Mouse (Mus musculus) lung, postnatal 0 days (tissue): ENCODE data around the gene Ankrd33.

Experiments used
- CTCF ChIP-seq: IDR thresholded peaks from 2 replicates; pipeline ENCODE4 v1.5.1; 2016; ENCODE audit warnings: antibody characterized with exemption, mild to moderate bottlenecking
- EP300 ChIP-seq: IDR thresholded peaks from 2 replicates; pipeline ENCODE4 v1.6.1; 2016; ENCODE audit warnings: antibody characterized with exemption, mild to moderate bottlenecking, control low read depth

GRCm38 (mm10) chr15:101137455-101137854 lies 21.9 kb downstream of the Ankrd33 start:
- no peak for TF ChIP-seq CTCF
- no peak for TF ChIP-seq EP300
